Mouse (Mus musculus) heart, embryonic 13.5 days (tissue): ENCODE measurements around the gene Diaph3. TPM values are rescaled to one million over a fixed set of nuclear protein-coding genes. Genes with fewer than 3 reads are reported as not detected.

ENCODE experiments used
- ATAC-seq: fragments of 200-750 bp; cut with Nextera tagmentation; 2 replicates; pipeline ENCODE4 v1.8.0; 2017; ENCODE audit warnings: moderate TSS enrichment; ENCODE audit not compliant: insufficient number of reproducible peaks, low FRiP score, low TSS enrichment; ENCODE audit errors: extremely low read depth
- H3K27ac ChIP-seq: fragments of 300-500 bp; sonication (generic); replicated peaks from 2 replicates; pipeline ENCODE4 v1.5.1; 2015; ENCODE audit warnings: moderate library complexity, mild to moderate bottlenecking, inconsistent platforms
- H3K27me3 ChIP-seq: fragments of 300-500 bp; sonication (generic); replicated peaks from 2 replicates; pipeline ENCODE4 v1.6.1; 2015; ENCODE audit warnings: mild to moderate bottlenecking, inconsistent platforms
- H3K36me3 ChIP-seq: fragments of 300-500 bp; sonication (generic); 2 replicates; pipeline ENCODE4 v1.6.1; 2015; ENCODE audit warnings: mild to moderate bottlenecking, inconsistent platforms
- H3K4me1 ChIP-seq: fragments of 300-500 bp; sonication (generic); 2 replicates; pipeline ENCODE4 v1.6.1; 2015; ENCODE audit warnings: inconsistent platforms
- H3K4me2 ChIP-seq: fragments of 300-500 bp; sonication (generic); 2 replicates; pipeline ENCODE4 v1.6.1; 2015; ENCODE audit warnings: inconsistent platforms, mild to moderate bottlenecking, moderate library complexity
- H3K4me3 ChIP-seq: fragments of 300-500 bp; sonication (generic); 2 replicates; pipeline ENCODE4 v1.5.1; 2015; ENCODE audit warnings: moderate library complexity, mild to moderate bottlenecking, inconsistent platforms
- H3K9ac ChIP-seq: fragments of 300-500 bp; sonication (generic); 2 replicates; pipeline ENCODE4 v1.6.1; 2015; ENCODE audit warnings: inconsistent platforms, mild to moderate bottlenecking, moderate library complexity
- H3K9me3 ChIP-seq: fragments of 300-500 bp; sonication (generic); 2 replicates; pipeline ENCODE4 v1.6.1; 2016; ENCODE audit warnings: inconsistent platforms
- WGBS: fragments of 180-500 bp; shearing (Covaris S2); methylation state at CpG from one replicate; pipeline ENCODE4 v1.1.7; 2015; ENCODE audit warnings: mixed read lengths; 5-methylcytosine and 5-hydroxymethylcytosine counted together
- polyA plus RNA-seq: library from polyadenylated mRNA; unstranded; fragments of >200 nt; fragmentation: Nextera tagmentation; extraction: Ambion mirVana; gene quantifications from 2 replicates; pipeline ENCODE4 v1.2.1, GENCODE M21; 2015

The Diaph3 gene
- polyA plus RNA-seq, 1 experiment from 2014 or later: 11.2 TPM

DNA sequence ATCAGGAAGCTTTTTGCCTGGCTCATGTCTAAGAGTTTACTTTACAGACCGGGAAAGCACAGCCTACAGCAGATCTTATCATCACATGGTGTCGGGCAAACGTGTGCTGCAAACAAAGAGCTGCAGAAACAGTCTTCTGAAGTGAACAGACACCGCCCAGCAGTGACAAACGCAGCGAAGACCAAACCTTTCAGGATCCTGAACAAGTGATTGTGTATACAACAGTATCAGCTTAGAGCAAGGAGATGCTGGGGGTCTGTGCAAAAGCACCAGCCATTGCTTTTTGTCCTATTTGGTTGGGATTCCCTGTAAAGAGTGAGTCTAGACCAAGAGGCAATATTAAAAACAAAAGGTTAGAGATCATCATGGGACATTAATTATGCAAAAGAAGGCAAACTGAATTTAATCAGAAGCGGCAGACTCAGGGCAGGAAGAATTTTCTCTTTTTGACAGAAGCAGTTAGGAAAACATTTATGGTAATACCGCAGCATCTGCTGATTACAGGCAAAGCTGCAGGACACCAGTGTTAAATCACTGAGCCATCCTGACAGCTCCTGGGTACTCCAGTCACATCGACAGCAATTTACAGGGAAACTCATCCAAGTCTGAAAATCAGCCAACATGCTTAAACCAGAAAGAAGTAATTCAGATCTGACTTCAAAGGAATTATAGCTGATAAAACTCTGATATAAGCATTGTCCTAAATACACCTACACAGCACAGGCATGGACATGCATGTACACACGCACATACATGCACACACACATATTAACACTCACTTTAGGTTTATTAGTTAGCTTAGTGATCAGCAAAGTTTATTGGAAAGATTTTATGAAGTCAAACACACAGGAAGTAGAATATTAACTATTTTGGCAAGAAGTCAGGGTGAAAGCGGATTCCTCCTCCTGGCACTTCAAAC is 456.2 kb downstream of the Diaph3 start:
- 44% methylated on average over 11 of the region's 11 CpGs for WGBS
- H3K27me3 ChIP-seq: no peaks in the 10 kb centered on the region
- no peak overlapping the region for H3K9ac ChIP-seq
- peaks cover 10% of the 10 kb centered on the region for H3K4me1 ChIP-seq
- ATAC-seq: no peak
- H3K9me3 ChIP-seq: no peaks in the 10 kb centered on the region
- H3K36me3 ChIP-seq: no peaks in the 10 kb centered on the region
- H3K4me3 ChIP-seq: no peak overlapping the region
- H3K4me2 ChIP-seq: no peak overlapping the region
- no peak overlapping the region for H3K27ac ChIP-seq

- no peaks in the 10 kb centered on the region for H3K27me3 ChIP-seq
- no peaks in the 10 kb centered on the region for H3K9me3 ChIP-seq
- no peaks in the 10 kb centered on the region for H3K36me3 ChIP-seq
- no peak overlapping the region for H3K27ac ChIP-seq
- H3K4me3 ChIP-seq: no peak overlapping the region
- H3K9ac ChIP-seq: no peak overlapping the region
- H3K4me1 ChIP-seq: peaks cover 10% of the 10 kb centered on the region
- no peak for ATAC-seq
- H3K4me2 ChIP-seq: no peak overlapping the region
These were observed 459.1 kb downstream of the Diaph3 start for GRCm38 (mm10) chr14:86681951-86682350.

DNA sequence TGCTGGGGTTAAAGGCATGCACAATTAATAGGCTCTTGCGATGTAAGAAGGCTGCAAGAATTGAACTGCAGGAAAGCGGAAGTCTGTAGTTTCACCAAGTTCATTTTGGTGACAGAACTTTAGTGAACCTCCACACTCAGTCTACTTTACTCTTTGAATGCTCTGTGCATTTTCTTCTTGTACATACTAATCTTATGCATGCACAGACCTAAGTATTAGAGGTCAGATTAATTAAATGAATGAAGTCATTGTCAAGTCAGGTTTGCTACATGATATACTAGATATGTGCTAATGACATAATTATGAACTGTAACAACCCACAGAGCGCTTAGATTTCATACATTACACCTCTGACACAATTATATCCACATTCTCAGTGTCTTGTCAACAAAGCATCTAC is 462.0 kb downstream of the Diaph3 start:
- Histone ChIP-seq H3K4me3 (no peak overlapping the region), H3K27ac (no peak overlapping the region), H3K9ac (no peak overlapping the region), H3K36me3 (no peaks in the 10 kb centered on the region), H3K9me3 (no peaks in the 10 kb centered on the region), H3K4me1 (peaks cover 11% of the 10 kb centered on the region), H3K4me2 (no peak overlapping the region), H3K27me3 (no peaks in the 10 kb centered on the region)
- 84% methylated on average over 3 of the region's 3 CpGs for WGBS
- no peak for ATAC-seq

- no peaks in the 10 kb centered on the region for H3K36me3 ChIP-seq
- no peak overlapping the region for H3K27ac ChIP-seq
- H3K4me1 ChIP-seq: peaks cover 11% of the 10 kb centered on the region
- no peaks in the 10 kb centered on the region for H3K27me3 ChIP-seq
- H3K9me3 ChIP-seq: no peaks in the 10 kb centered on the region
- no peak overlapping the region for H3K4me3 ChIP-seq
- no peak overlapping the region for H3K4me2 ChIP-seq
- no peak for ATAC-seq
- WGBS: 63% methylated on average over 5 of the region's 5 CpGs
- no peak overlapping the region for H3K9ac ChIP-seq
These were observed 462.8 kb downstream of the Diaph3 start for GRCm38 (mm10) chr14:86678179-86678780.

DNA sequence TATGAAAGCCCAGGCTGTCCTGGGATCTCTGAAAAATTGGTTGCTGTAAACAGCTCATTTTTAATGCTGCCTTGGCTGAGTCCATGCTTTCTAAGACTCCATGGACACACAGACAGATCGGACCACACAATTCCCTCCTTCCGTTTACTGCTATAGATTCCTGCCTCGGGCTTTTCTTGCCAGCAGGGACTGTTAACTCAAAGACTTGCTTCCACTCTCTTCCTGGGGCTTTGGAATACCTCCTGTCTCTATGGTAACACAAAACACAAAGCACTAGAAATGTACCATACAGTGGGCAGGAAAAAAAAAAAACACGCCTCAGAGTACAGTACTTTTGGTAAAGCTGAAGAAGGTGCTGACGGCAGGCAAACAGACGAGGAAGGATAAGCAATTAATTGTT is 464.0 kb downstream of the Diaph3 start:
- H3K4me1 ChIP-seq: peaks cover 11% of the 10 kb centered on the region
- ATAC-seq: no peak
- H3K9me3 ChIP-seq: no peaks in the 10 kb centered on the region
- H3K27ac ChIP-seq: no peak overlapping the region
- H3K4me3 ChIP-seq: no peak overlapping the region
- H3K36me3 ChIP-seq: no peaks in the 10 kb centered on the region
- no peak overlapping the region for H3K4me2 ChIP-seq
- H3K27me3 ChIP-seq: no peaks in the 10 kb centered on the region
- H3K9ac ChIP-seq: no peak overlapping the region
- 63% methylated on average over 6 of the region's 6 CpGs for WGBS

DNA sequence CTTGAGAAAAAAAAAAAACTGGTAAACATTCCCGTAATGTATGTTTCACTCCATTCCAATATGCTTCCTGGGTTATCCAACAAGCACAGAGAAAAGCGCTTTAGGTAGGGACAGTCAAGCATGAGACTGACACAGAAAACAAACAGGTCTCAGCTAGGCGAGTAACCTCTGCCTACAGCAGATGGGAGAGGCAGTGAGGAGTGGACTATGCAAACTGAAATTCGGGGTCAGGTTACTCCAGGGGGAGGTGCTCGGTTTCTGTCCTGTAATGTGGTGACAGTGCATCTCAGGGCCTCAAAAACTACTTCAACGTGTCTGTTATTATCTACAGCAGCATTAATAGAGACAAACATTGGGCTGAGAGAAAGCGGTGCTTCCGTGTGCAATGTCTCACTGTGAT is 465.7 kb downstream of the Diaph3 start:
- Histone ChIP-seq H3K4me3 (no peak overlapping the region), H3K4me2 (peak overlapping the region; percentile 18; the same call in 1 of the 2 replicates), H3K9ac (no peak overlapping the region), H3K9me3 (no peaks in the 10 kb centered on the region), H3K4me1 (peaks cover 11% of the 10 kb centered on the region), H3K27ac (no peak overlapping the region), H3K27me3 (no peaks in the 10 kb centered on the region), H3K36me3 (no peaks in the 10 kb centered on the region)
- ATAC-seq: no peak
- 47% methylated on average over 8 of the region's 8 CpGs for WGBS

DNA sequence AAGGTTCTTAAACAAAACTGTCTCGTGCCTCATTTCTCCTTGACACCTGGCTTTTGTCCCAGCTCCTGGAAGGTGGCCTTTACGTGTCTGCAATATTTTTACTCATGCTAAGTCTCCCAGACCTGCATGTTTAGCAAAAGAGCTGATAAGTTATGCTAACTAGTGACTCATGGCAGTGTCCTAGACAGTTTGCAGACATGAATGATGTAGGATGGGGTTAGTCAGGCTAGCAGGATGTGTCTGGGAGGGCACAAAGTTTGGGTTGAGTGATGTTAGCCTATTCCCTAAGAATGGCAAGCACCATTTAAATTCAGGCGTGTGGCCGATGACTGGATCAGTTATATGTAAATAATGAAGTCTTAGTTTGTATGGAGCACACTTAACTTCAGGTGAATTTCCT is 478.2 kb downstream of the Diaph3 start:
- Histone ChIP-seq H3K27ac (no peak overlapping the region), H3K9ac (no peak overlapping the region), H3K27me3 (no peaks in the 10 kb centered on the region), H3K36me3 (no peaks in the 10 kb centered on the region), H3K9me3 (no peaks in the 10 kb centered on the region), H3K4me1 (no peaks in the 10 kb centered on the region), H3K4me3 (no peak overlapping the region), H3K4me2 (no peak overlapping the region)
- WGBS: 76% methylated on average over 4 of the region's 4 CpGs
- ATAC-seq: no peak

DNA sequence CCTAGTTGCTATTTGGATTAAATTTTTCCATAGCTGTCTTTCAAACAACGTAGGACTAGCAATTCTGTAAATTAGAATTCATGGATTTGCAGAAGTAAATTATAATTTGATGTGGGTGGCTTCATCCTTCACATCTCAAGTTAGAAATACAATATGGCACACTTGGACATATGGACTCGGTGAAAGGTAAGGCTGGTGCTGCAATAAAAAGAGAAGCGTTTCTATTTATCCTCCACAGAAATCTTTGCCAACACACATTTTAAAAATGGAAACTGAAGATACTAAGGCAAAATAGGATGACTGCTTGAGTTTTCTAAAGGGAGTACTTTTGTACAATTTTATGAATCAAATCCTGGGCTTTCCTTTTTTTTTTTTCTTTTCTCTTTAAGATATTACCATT is 480.5 kb downstream of the Diaph3 start:
- H3K4me3 ChIP-seq: no peak overlapping the region
- no peak overlapping the region for H3K9ac ChIP-seq
- H3K27ac ChIP-seq: no peak overlapping the region
- no peaks in the 10 kb centered on the region for H3K27me3 ChIP-seq
- H3K4me2 ChIP-seq: no peak overlapping the region
- no peaks in the 10 kb centered on the region for H3K9me3 ChIP-seq
- no peak for ATAC-seq
- H3K36me3 ChIP-seq: no peaks in the 10 kb centered on the region
- H3K4me1 ChIP-seq: no peaks in the 10 kb centered on the region
- WGBS: 88% methylated on average over 3 of the region's 3 CpGs

DNA sequence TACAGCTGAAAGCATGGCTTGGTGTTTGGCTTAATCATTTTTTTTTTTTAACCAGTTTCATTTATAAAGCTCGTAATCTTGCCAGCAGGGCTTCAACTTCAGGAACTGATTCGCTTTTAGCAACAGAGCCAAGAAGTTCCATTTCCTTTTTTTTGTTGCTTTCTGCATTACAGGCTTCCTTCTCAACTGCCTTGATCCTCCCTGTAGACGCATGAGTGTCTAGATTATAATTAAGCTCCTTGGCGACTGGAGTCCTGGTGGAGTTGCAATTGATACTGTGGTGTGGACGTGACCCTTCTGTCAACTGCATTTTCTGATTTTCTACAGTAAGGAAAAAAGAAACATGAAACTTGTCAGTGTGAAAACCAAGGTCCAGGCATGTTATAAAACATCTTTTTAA is 484.8 kb downstream of the Diaph3 start:
- Histone ChIP-seq H3K9me3 (no peaks in the 10 kb centered on the region), H3K4me1 (no peaks in the 10 kb centered on the region), H3K4me3 (no peak overlapping the region), H3K27me3 (no peaks in the 10 kb centered on the region), H3K4me2 (no peak overlapping the region), H3K27ac (no peak overlapping the region), H3K36me3 (0 out of 2 replicates have a peak, but pooled peaks cover 4% of the 10 kb centered on the region), H3K9ac (no peak overlapping the region)
- 53% methylated on average over 5 of the region's 5 CpGs for WGBS
- no peak for ATAC-seq

DNA sequence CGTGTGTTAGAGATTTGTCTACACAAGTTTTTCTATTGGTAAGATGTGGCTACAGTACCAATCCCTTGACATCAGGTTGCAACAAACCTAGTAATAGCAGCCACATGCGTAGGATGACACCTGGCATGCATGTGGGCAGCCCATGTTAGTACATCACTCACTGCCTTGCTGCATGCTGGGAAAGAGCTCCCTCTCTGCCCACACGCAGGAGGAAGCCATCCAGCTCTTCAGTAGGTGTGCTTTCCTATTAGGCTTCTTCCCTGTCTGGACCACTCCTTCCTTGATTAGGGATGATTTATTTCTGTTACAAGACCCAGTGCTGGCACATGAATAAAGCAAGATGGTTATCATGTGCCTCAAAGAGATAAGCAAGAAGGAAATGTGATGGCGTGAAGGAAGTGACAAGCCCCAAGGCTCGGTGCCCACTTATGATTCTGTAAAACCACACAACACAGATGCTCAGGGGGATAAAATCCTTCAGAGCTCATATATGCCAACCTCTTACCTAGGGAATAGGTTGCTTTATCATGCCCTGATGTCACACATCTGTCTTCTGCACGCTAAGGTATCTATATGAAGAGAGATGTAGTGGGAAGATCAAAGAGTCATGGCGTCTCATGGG is 494.4 kb downstream of the Diaph3 start:
- no peaks in the 10 kb centered on the region for H3K9me3 ChIP-seq
- H3K27ac ChIP-seq: no peak overlapping the region
- H3K4me1 ChIP-seq: no peaks in the 10 kb centered on the region
- H3K4me2 ChIP-seq: no peak overlapping the region
- no peaks in the 10 kb centered on the region for H3K27me3 ChIP-seq
- no peak for ATAC-seq
- H3K9ac ChIP-seq: no peak overlapping the region
- no peaks in the 10 kb centered on the region for H3K36me3 ChIP-seq
- 78% methylated on average over 7 of the region's 7 CpGs for WGBS
- no peak overlapping the region for H3K4me3 ChIP-seq

GRCm38 (mm10) chr14:86642831-86643241 is 498.2 kb downstream of the Diaph3 start:
- Histone ChIP-seq H3K36me3 (no peaks in the 10 kb centered on the region), H3K9ac (no peak overlapping the region), H3K27me3 (no peaks in the 10 kb centered on the region), H3K27ac (no peak overlapping the region), H3K4me1 (0 out of 2 replicates have a peak, but pooled peaks cover 4% of the 10 kb centered on the region), H3K4me2 (no peak overlapping the region), H3K9me3 (no peaks in the 10 kb centered on the region), H3K4me3 (no peak overlapping the region)
- no peak for ATAC-seq
- WGBS: 85% methylated on average over 7 of the region's 7 CpGs
